Mouse (Mus musculus) macrophage (primary cell): ENCODE data around the gene Ppp1r15b. TPM values are rescaled to one million over a fixed set of nuclear protein-coding genes. Genes with fewer than 3 reads are reported as not detected.

ENCODE experiments used
- H3K27ac ChIP-seq: fragments of 350-480 bp; formaldehyde crosslinking; 2 replicates; pipeline ENCODE4 v1.9.0; 2021
- H3K36me3 ChIP-seq: fragments of 350-480 bp; formaldehyde crosslinking; 2 replicates; pipeline ENCODE4 v1.9.0; 2021; ENCODE audit errors: inconsistent target
- H3K4me3 ChIP-seq: fragments of 350-480 bp; formaldehyde crosslinking; 2 replicates; pipeline ENCODE4 v1.9.0; 2021; ENCODE audit errors: inconsistent target
- H3K79me2 ChIP-seq: fragments of 350-480 bp; formaldehyde crosslinking; 2 replicates; pipeline ENCODE4 v1.9.0; 2021; ENCODE audit errors: inconsistent target
- WGBS: methylation state at CpG from one replicate; pipeline ENCODE4 v1.1.7; 2026; ENCODE audit warnings: inconsistent platforms; ENCODE audit not compliant: missing documents; 5-methylcytosine and 5-hydroxymethylcytosine counted together
- polyA plus RNA-seq: library from polyadenylated mRNA; stranded (reverse); fragments of 250-400 nt; gene quantifications from 3 replicates; pipeline ENCODE4 v1.2.4, GENCODE M21; 2018; ENCODE audit warnings: inconsistent platforms

Gene Ppp1r15b
- polyA plus RNA-seq, 1 experiment from 2014 or later = 26.8 TPM

DNA sequence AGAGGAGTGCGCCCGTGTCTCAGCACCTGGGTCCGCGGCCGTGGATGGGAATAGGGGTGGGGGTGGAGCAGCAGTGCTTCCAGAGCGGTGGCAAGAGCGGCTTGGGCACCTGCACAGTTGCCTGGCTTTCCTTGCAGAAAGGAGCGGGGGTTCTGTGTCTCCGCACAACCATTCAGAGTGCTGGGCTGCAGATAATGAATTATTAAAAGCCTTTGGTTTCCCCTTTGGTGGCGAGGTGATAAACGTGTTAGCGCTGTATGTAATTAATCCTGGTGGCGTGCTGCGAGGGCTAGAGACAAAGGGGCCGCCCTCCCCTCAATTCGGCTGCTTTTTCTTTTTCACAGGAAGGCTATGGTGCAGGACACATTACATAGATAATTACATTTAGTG lies 51.8 kb downstream of the Ppp1r15b start:
- no peaks in the 10 kb centered on the region for H3K79me2 ChIP-seq
- H3K36me3 ChIP-seq = no peaks in the 10 kb centered on the region
- no peak overlapping the region for H3K27ac ChIP-seq
- H3K4me3 ChIP-seq = no peak overlapping the region
- 15% methylated on average over 16 of the region's 16 CpGs for WGBS

DNA sequence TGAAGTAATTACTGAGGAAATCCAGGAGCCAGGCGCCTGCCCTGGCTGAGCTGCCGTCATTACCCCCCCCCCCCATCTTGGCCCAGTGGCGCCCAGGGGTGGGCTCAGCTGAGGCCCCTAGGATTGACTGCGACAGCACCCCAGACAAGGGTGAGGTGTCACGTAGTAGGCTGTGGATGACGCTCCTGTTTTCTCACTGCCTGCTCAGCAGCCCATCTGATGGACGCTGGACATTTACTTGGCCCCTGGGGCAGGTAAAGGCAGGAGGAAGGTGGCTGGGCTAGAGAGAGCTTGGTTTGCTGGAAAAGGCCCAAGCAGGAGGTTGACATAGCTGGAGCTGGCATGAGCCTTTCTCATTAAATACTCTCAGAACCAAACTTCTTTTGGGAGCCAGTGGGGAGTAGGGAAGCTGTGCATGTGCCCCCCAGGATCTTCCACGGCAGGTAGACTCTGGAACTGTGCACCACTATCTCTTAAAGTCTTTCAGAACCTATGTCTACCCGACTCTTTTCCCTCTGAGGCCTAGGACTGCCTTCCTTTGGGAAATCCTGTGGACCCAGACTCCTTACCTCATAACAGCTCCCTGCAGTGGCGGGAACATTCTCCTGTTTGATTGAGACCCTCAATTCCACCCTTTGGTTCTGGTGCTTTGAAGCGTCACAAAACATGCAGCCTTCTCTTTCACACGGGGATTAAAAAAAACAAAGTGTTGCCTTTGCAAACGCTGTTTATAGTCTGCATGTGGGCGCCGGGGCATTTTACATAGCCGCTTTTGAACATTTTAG lies 52.4 kb downstream of the Ppp1r15b start:
- no peaks in the 10 kb centered on the region for H3K36me3 ChIP-seq
- no peak overlapping the region for H3K27ac ChIP-seq
- WGBS = 91% methylated on average over 16 of the region's 16 CpGs
- H3K79me2 ChIP-seq = no peaks in the 10 kb centered on the region
- no peak overlapping the region for H3K4me3 ChIP-seq

- Histone ChIP-seq H3K36me3 (no peaks in the 10 kb centered on the region), H3K79me2 (no peaks in the 10 kb centered on the region), H3K4me3 (no peak overlapping the region), H3K27ac (no peak overlapping the region)
- 61% methylated on average over 4 of the region's 4 CpGs for WGBS
Observed at GRCm38 (mm10) chr1:133187948-133188680, 57.2 kb downstream of the Ppp1r15b start.

DNA sequence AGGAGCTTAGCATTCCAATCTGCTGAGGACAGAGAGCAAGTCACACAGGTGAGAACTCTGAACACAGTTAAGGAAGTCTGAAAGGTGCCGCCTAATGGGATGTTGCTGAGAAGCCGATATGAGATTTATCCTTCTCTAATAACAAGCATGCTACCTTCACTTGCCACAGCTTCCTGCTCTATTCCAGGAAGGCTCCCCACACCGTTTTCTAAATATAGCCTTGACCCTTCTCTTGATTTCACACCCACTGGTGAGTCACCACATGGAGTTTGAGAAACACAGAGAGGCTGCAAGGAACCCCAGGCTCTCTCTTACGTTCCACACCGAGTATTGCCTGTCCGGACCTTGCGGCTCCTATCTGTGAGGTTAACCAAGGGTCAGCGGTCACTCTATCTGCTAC lies 57.8 kb downstream of the Ppp1r15b start:
- Histone ChIP-seq H3K79me2 (no peaks in the 10 kb centered on the region), H3K4me3 (no peak overlapping the region), H3K36me3 (no peaks in the 10 kb centered on the region), H3K27ac (no peak overlapping the region)
- WGBS = 67% methylated on average over 8 of the region's 8 CpGs

Other genes starting within 250 kb of the Ppp1r15b start
- 13.6 to 28.1 TPM (median 15.4 TPM) in 3 replicates for gene Mdm4, start 100.6 kb upstream of the Ppp1r15b start, polyA plus RNA-seq
- gene Pik3c2b, start 85.5 kb upstream of the Ppp1r15b start, polyA plus RNA-seq = 0.04 TPM in 1 of 3 replicates, not detected in the others
- not detected in 3 replicates for gene Plekha6, start 33.1 kb downstream of the Ppp1r15b start, polyA plus RNA-seq
- gene Golt1a, start 178.7 kb downstream of the Ppp1r15b start, polyA plus RNA-seq = not detected in 3 replicates
- not detected in 3 replicates for gene Kiss1, start 190.7 kb downstream of the Ppp1r15b start, polyA plus RNA-seq
- gene Ren1, start 219.4 kb downstream of the Ppp1r15b start, polyA plus RNA-seq = not detected in 3 replicates
- gene Etnk2, start 232.4 kb downstream of the Ppp1r15b start, polyA plus RNA-seq = not detected in 3 replicates